Mouse (Mus musculus) kidney, embryonic 14.5 days (tissue): ENCODE data around the gene Fam78b. TPM values are rescaled to one million over a fixed set of nuclear protein-coding genes. Genes with fewer than 3 reads are reported as not detected.
A peak's percentile ranks its signal among the peaks of the same experiment; 100 is the strongest.

Source experiments
- ATAC-seq: fragments of 200-750 bp; cut with Nextera tagmentation; 2 replicates; pipeline ENCODE4 v1.8.0; 2017; ENCODE audit warnings: moderate number of reproducible peaks, mild to moderate bottlenecking, moderate TSS enrichment, moderate library complexity; ENCODE audit not compliant: low FRiP score, low TSS enrichment
- H3K27ac ChIP-seq: fragments of 300-500 bp; sonication (generic); 2 replicates; pipeline ENCODE4 v1.5.1; 2014; ENCODE audit warnings: low read depth, mild to moderate bottlenecking, low read length, moderate library complexity, mixed read lengths
- H3K27me3 ChIP-seq: fragments of 300-500 bp; sonication (generic); 2 replicates; pipeline ENCODE4 v1.6.1; 2014; ENCODE audit warnings: mild to moderate bottlenecking, low read length; ENCODE audit not compliant: control insufficient read depth, insufficient read depth
- H3K36me3 ChIP-seq: fragments of 300-500 bp; sonication (generic); 2 replicates; pipeline ENCODE4 v1.6.1; 2014; ENCODE audit warnings: low read length, mixed read lengths; ENCODE audit not compliant: control insufficient read depth, insufficient read depth
- H3K4me1 ChIP-seq: fragments of 300-500 bp; sonication (generic); 2 replicates; pipeline ENCODE4 v1.6.1; 2014; ENCODE audit warnings: low read length, mixed read lengths; ENCODE audit not compliant: control insufficient read depth, insufficient read depth
- H3K4me2 ChIP-seq: fragments of 300-500 bp; sonication (generic); replicated peaks from 2 replicates; pipeline ENCODE4 v1.6.1; 2014; ENCODE audit warnings: low read depth, mild to moderate bottlenecking, low read length
- H3K4me3 ChIP-seq: fragments of 300-500 bp; sonication (generic); 2 replicates; pipeline ENCODE4 v1.5.1; 2014; ENCODE audit warnings: mild to moderate bottlenecking, low read length
- H3K9ac ChIP-seq: fragments of 300-500 bp; sonication (generic); 2 replicates; pipeline ENCODE4 v1.6.1; 2014; ENCODE audit warnings: low read depth, mild to moderate bottlenecking, low read length, moderate library complexity
- H3K9me3 ChIP-seq: fragments of 300-500 bp; sonication (generic); 2 replicates; pipeline ENCODE4 v1.6.1; 2016; ENCODE audit warnings: low read length; ENCODE audit not compliant: control insufficient read depth
- WGBS: fragments of 180-500 bp; shearing (Covaris S2); extraction: QIAGEN DNeasy Blood & Tissue Kit; methylation state at CpG from one replicate; pipeline ENCODE4 v1.1.7; 2014; 5-methylcytosine and 5-hydroxymethylcytosine counted together
- polyA plus RNA-seq: library from polyadenylated mRNA; unstranded; fragments of >200 nt; fragmentation: Nextera tagmentation; extraction: Ambion mirVana; gene quantifications from 2 replicates; pipeline ENCODE4 v1.2.1, GENCODE M21; 2014

The Fam78b gene
- 0.74 and 1.2 TPM in 2 replicates for polyA plus RNA-seq

DNA sequence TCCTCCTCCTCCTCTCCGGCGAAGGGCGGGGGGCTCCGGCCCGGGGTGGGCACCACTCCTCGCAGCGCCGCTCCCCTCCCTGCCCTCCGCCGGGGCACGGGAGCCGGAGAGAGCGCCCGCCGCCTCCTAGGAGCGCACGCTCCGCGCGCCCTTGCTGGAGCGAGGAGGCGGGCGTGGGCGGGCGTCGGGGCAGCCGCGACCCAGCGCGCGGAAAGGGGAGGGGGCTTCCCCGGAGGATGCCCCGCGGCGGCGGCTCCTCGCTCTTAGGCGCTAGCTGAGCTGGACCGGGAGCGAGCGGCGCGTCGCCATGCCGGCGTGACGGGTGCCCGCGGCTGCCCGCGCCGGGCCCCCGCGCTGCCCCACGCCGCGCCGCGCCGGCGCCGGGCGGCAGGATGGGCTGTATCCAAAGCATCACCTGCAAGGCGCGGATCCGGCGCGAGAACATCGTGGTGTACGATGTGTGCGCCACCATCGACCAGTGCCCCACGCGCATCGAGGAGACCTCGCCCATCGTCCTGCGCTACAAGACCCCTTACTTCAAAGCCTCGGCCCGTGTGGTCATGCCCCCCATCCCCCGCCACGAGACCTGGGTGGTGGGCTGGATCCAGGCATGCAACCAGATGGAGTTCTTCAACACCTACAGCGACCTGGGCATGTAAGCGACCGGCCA is at the start of gene Fam78b:
Gene Fam78b (plus strand): TSS at position 244 of the 670 bp plus-strand sequence.
- peak within 1 kb of the TSS; percentile 80 for H3K4me3 ChIP-seq
- no peaks in the 10 kb centered on the region for H3K9me3 ChIP-seq
- peak within 1 kb of the TSS; percentile 98 for H3K4me2 ChIP-seq
- under 1% methylated on average over 70 of the region's 85 CpGs for WGBS
- peak; percentile 58 for ATAC-seq
- peak within 1 kb of the TSS; percentile 75 for H3K9ac ChIP-seq
- 0 out of 2 replicates have a peak, but pooled peaks cover 3% of the 10 kb centered on the region for H3K4me1 ChIP-seq
- no peaks in the 10 kb centered on the region for H3K36me3 ChIP-seq
- H3K27ac ChIP-seq: no peak within 1 kb of the TSS
- peaks cover 17% of the 10 kb centered on the region for H3K27me3 ChIP-seq

GRCm38 (mm10) chr1:166964508-166964907 is 36.7 kb upstream of the Fam78b start:
- Histone ChIP-seq H3K27me3 (no peaks in the 10 kb centered on the region), H3K4me2 (no peak overlapping the region), H3K4me3 (no peak overlapping the region), H3K27ac (no peak overlapping the region), H3K36me3 (no peaks in the 10 kb centered on the region), H3K4me1 (no peaks in the 10 kb centered on the region), H3K9ac (no peak overlapping the region), H3K9me3 (no peaks in the 10 kb centered on the region)
- ATAC-seq: no peak
- WGBS: 33% methylated on average over 10 of the region's 10 CpGs

DNA sequence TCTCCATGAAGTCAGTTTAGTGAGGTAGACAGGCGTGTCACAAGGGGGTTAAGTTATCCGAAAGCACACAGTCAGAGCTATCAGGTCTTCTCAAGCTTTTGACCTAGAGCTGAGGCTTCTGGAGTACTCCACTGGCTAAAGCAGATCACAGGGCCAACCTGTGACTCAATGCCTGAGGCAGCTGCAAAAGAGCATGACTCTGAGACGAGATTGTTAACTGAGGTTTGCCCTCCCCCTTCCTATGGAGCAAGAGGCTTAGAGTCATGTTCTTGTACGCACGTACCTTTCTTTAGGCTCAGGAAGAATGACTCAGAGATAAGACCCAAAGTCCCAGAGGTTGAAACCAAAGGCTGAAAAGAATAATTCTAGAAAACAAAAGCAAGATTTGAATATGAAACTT is 32.9 kb upstream of the Fam78b start:
- no peak overlapping the region for H3K27ac ChIP-seq
- no peaks in the 10 kb centered on the region for H3K9me3 ChIP-seq
- WGBS: 81% methylated on average over 5 of the region's 5 CpGs
- no peaks in the 10 kb centered on the region for H3K36me3 ChIP-seq
- H3K4me2 ChIP-seq: no peak overlapping the region
- H3K4me3 ChIP-seq: no peak overlapping the region
- ATAC-seq: no peak
- no peaks in the 10 kb centered on the region for H3K4me1 ChIP-seq
- H3K27me3 ChIP-seq: no peaks in the 10 kb centered on the region
- H3K9ac ChIP-seq: no peak overlapping the region

GRCm38 (mm10) chr1:166973731-166974130 is 27.5 kb upstream of the Fam78b start:
- H3K36me3 ChIP-seq: no peaks in the 10 kb centered on the region
- 86% methylated on average over 3 of the region's 3 CpGs for WGBS
- no peaks in the 10 kb centered on the region for H3K27me3 ChIP-seq
- no peak for ATAC-seq
- H3K9me3 ChIP-seq: no peaks in the 10 kb centered on the region
- no peaks in the 10 kb centered on the region for H3K4me1 ChIP-seq
- no peak overlapping the region for H3K4me3 ChIP-seq
- H3K4me2 ChIP-seq: no peak overlapping the region
- no peak overlapping the region for H3K9ac ChIP-seq
- no peak overlapping the region for H3K27ac ChIP-seq

GRCm38 (mm10) chr1:166978611-166979010 is 22.6 kb upstream of the Fam78b start:
- Histone ChIP-seq H3K4me3 (no peak overlapping the region), H3K4me1 (no peaks in the 10 kb centered on the region), H3K9ac (no peak overlapping the region), H3K36me3 (no peaks in the 10 kb centered on the region), H3K9me3 (no peaks in the 10 kb centered on the region), H3K27ac (no peak overlapping the region), H3K4me2 (no peak overlapping the region), H3K27me3 (no peaks in the 10 kb centered on the region)
- ATAC-seq: no peak
- WGBS: 82% methylated on average over 5 of the region's 5 CpGs

DNA sequence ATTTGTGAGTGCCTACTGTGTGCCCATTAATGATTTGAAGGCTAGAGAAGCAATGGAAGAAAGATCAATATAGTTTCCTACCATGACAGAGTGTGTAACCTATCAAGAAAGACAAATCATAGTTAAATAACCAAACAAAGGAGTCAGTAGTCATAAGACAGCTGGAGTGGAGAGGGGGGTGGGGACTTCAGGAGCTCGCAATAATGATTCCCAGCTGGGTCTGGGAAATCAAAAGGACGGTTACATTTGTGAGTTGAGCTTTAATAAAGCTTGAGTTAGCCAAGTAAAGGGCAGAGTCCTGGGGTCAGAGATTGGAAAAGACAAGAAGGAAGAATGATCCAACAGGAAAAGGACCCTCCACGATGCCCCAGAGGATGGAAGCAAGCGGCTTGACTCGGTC is 7.0 kb upstream of the Fam78b start:
- Histone ChIP-seq H3K4me1 (no peaks in the 10 kb centered on the region), H3K9me3 (no peaks in the 10 kb centered on the region), H3K27me3 (no peaks in the 10 kb centered on the region), H3K27ac (no peak overlapping the region), H3K4me3 (no peak overlapping the region), H3K4me2 (no peak overlapping the region), H3K36me3 (no peaks in the 10 kb centered on the region), H3K9ac (no peak overlapping the region)
- ATAC-seq: no peak
- 64% methylated on average over 5 of the region's 5 CpGs for WGBS

GRCm38 (mm10) chr1:166996250-166996649 is 5.0 kb upstream of the Fam78b start:
- no peak overlapping the region for H3K4me3 ChIP-seq
- H3K9me3 ChIP-seq: no peaks in the 10 kb centered on the region
- H3K9ac ChIP-seq: no peak overlapping the region
- no peak overlapping the region for H3K27ac ChIP-seq
- H3K36me3 ChIP-seq: no peaks in the 10 kb centered on the region
- 0 out of 2 replicates have a peak, but pooled peaks cover 3% of the 10 kb centered on the region for H3K4me1 ChIP-seq
- 82% methylated on average over 8 of the region's 8 CpGs for WGBS
- H3K27me3 ChIP-seq: peaks cover 2% of the 10 kb centered on the region
- no peak overlapping the region for H3K4me2 ChIP-seq
- ATAC-seq: no peak

GRCm38 (mm10) chr1:166996811-166997210 is 4.4 kb upstream of the Fam78b start:
- 0 out of 2 replicates have a peak, but pooled peaks cover 3% of the 10 kb centered on the region for H3K4me1 ChIP-seq
- ATAC-seq: no peak
- H3K9me3 ChIP-seq: no peaks in the 10 kb centered on the region
- H3K27ac ChIP-seq: no peak overlapping the region
- no peak overlapping the region for H3K4me3 ChIP-seq
- H3K27me3 ChIP-seq: peaks cover 7% of the 10 kb centered on the region
- H3K9ac ChIP-seq: no peak overlapping the region
- WGBS: 69% methylated on average over 7 of the region's 7 CpGs
- no peaks in the 10 kb centered on the region for H3K36me3 ChIP-seq
- H3K4me2 ChIP-seq: no peak overlapping the region

GRCm38 (mm10) chr1:167000529-167001173 is 566 bp upstream of the Fam78b start:
- Histone ChIP-seq H3K4me3 (peak overlapping the region; percentile 80), H3K9me3 (no peaks in the 10 kb centered on the region), H3K4me2 (peak overlapping the region; percentile 98), H3K4me1 (0 out of 2 replicates have a peak, but pooled peaks cover 3% of the 10 kb centered on the region), H3K36me3 (no peaks in the 10 kb centered on the region), H3K27me3 (peaks cover 17% of the 10 kb centered on the region), H3K9ac (peak overlapping the region; percentile 75), H3K27ac (no peak overlapping the region)
- peak; percentile 83 for ATAC-seq
- 1% methylated on average over 24 of the region's 76 CpGs for WGBS
